Mouse (Mus musculus) B cell, adult 2 months (primary cell): ENCODE data around the gene Pml.
"Not testable (repeated sequence)": the region's sequence is repeated elsewhere in the genome, so short reads cannot be mapped to it uniquely, and the experiment has no call there.

Source experiments
- DNase-seq, 2 experiments: peaks; one replicate each; pipeline ENCODE4 v3.0.0; 2022

The Pml gene

DNA sequence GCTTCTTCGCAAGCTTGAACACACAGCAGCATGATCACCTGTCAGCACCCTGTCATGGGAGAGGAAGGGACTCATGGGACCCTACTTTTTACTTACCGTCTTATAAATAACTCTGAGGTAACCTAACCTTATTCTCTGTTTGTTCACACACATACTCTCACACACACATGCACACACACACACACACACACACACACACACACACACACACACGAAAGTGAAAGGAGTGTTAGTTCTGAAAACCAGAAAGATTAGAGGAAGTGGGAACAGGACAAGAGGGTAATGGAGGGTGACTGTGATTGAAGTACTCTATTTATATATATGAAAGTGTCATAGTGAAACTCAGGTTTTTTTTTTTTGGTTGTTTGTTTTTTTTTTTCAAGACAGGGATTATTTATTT is 21.5 kb upstream of the Pml start:
- peak; percentile 87 to 89 for DNase-seq

DNA sequence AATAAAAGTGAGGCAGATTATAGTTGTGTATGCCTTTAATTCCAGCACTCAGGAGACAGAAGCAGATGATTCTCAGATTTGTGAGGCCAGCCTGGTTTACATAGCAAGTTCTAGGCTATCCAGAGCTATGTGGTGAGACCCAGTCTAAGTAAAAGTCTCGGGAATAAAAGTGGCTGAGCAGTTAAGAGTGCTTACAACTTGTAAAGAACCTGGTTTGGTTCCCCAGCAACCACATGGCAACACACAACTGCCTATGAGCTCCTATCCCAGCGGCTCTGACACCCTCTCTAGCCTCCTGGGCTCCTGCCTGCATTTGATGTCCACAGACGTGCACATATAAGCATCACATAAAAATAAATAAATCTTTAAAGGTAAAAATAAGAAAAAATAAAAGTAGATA is 20.5 kb upstream of the Pml start:
- DNase-seq: peak; percentile 35 to 39

GRCm38 (mm10) chr9:58268384-58269313 is 19.1 kb upstream of the Pml start:
- peak; percentile 85 to 87 for DNase-seq

GRCm38 (mm10) chr9:58267046-58267445 is 17.5 kb upstream of the Pml start:
- DNase-seq: no peak

GRCm38 (mm10) chr9:58266571-58267011 is 17.0 kb upstream of the Pml start:
- DNase-seq: peak; percentile 58 to 60

DNA sequence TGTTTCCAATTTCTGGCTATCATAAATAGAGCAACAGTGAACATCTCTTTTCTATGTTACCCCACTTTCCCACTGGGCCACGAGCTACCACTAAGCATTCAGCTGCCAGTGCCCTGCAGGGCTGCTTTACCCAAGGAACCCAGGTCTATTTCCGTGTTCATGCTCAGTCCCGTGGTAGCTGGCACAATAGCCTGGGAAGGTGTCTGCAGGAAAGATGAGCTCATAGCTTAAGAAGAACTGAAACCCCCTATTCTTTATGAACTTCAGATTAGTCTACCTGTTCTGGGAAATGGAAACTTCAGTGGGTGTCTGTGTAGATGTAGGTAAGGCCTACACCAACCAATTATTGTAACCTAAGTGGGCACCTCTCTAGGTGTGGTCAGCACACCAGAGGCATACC is 15.8 kb upstream of the Pml start:
- peak in 1 of 2 experiments; percentile 40 for DNase-seq

DNA sequence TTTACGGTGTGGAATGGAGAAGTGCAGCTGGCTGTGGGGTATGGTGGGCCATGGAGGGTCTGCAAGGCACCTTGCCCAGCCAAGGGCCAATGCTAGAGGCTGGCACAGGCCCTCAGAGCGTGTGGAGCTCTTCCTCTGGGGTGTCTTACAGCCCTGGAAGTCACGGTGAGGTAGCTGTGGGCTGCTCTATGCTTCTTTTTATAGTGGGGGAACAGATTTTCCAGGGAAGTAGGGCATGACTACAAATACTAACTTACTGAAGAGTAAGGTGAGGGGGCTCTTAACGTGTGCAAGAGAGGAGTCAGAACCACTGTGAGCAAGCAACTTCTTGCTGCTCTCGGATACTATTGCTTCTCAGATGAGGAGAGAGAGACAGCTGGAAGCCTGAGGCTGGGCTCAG is 12.9 kb upstream of the Pml start:
- DNase-seq: no peak

DNA sequence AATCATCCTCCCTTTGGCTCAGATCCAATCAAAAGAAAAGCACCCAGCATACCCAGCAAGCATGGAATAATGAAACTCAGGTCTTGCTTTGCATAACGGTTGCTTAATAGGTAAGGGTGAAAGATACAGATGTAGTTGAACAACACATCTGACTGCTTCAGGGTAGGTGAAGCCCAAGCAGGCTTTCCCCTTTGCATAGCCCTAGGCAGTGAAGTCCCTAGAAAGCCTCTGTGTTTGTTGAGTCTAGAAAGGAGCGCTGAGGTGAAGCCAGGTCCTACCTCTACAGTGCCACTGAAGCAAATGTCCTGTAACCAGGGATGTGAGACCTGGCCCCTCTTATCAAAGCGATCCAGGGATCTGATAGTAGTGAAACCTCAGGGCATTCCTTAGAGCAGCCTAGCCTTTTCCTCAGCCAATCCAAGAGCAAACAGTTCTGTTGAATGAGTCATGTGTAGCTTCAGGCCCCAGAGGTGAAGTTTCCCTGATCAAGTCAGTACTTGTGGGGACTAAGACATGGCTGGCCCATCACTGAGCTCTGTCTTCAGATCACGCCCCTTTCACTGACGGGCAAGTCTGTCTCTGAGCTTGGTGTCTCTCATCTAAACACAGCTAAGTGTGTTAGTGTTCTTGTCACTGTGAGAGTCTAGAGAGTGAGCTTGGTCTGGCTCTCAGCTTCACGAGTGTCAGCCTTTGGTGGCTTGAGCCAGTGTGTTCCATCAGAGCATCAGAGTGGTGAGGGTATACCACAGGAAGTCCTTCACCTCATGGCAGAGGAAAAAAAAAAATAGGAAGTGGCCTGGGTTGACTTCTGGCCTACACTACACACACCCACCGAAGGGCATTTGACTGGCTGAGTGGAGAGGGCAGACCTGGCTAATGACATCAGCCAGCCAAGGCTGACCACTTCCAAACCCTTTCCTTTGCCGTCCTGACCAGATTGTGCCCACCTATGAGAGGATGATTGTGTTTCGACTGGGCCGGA is 6.4 kb upstream of the Pml start:
- DNase-seq: peak; percentile 38 to 43

DNA sequence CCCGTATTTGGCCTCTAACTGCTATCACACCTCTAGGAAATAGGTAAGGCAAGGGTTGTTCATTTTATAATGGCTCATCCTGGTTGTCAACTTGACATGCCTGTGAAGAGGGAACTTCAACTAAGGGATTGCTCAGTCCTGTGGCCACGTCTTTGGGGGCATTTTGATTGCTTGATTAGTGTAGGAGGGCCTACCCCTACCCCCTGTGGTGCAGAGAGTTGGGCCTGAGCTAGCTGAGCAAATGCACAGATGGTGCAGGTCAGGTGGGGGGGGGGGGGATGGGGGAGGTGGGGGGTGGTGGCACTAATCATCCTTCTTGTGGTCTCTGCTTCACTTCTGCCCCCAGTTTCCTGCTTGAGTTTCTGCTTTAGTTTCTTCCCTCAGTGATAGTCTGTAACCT is 5.5 kb upstream of the Pml start:
- peak; percentile 36 to 42 for DNase-seq

DNA sequence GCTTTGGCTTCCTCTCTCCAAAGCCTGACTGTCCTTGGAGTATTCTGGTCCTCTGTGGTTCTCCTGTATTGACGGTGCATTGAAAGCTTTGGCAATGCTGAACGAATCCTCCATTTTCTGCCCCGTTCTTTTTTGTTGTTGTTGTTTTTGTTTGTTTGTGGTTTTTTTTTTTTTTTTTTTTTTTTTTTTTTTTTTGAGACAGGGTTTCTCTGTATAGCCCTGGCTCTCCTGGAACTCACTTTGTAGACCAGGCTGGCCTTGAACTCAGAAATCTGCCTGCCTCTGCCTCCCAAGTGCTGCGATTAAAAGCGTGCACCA is 4.2 kb upstream of the Pml start:
- DNase-seq: not testable (repeated sequence)

GRCm38 (mm10) chr9:58253033-58253804 is 3.6 kb upstream of the Pml start, which contains the start of gene Stoml1:
Gene Stoml1 (plus strand): TSS chr9:58253164.
- peak; percentile 98 for DNase-seq

DNA sequence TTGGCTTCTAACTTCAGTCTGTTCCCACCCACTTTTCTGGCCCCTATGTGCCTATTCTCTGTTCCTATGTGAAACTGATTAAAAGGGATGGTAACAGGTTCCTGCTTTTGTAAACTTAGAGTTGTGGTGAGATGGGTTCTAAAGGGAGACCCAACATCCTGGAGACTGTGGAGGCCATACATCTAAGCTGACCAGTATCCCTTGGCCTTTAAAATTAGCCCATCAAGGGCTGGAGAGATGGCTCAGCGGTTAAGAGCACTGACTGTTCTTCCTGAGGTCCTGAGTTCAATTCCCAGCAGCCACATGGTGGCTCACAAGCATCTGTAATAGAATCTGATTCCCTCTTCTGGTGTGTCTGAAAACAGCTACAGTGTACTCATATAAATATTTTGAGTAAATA is 1.1 kb upstream of the Pml start:
- DNase-seq: not testable (repeated sequence)

DNA sequence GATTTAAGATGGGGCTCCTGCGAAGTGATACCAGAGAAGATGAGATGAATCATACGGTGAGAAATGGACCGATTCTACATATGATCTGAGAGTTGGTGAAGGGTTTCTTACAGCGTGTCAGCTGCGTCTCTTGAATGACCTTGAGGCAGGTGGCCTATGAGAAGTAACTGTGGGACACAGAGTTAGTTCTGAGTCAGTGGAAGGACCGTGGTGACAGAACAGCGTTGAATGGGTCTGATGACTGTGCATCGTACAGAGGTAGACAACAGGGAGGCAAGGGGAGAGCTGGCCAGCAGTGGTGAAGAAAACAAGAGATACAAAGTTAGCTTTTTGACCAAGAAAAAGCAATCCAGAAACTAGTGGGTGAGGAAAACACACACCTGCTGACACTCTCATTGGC is 736 bp upstream of the Pml start:
- peak in 1 of 2 experiments; percentile 32 for DNase-seq

DNA sequence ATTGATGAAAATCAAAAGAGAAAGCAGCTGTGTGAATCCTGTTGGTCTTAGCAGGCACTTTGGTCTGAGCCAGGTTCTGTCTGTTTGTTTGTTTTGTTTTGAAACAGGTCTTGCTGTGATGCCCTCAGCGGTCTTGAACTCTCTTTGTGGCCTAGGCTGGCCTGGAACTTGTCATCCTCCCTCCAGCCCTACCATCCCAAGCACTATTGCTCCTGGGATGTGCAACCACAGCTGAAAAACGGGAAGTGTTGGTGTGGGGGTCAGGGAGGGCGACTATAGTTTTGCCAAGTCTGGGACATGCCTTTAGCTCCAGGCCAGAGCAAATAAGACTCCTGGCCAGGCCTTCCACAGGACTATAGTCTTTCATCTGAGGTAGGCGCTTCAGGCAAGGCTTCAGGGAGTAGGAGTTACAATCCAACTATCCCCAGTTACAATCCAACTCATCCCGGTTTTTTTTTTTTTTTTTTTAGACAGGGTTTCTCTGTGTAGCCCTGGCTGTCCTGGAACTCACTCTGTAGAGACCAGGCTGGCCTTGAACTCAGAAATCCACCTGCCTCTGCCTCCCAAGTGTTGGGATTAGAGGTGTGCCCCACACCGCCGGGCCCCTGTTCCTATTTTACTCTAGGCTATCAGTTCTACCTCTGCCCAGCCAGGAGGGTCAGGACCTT is 706 bp downstream of the Pml start:
- DNase-seq: no peak

DNA sequence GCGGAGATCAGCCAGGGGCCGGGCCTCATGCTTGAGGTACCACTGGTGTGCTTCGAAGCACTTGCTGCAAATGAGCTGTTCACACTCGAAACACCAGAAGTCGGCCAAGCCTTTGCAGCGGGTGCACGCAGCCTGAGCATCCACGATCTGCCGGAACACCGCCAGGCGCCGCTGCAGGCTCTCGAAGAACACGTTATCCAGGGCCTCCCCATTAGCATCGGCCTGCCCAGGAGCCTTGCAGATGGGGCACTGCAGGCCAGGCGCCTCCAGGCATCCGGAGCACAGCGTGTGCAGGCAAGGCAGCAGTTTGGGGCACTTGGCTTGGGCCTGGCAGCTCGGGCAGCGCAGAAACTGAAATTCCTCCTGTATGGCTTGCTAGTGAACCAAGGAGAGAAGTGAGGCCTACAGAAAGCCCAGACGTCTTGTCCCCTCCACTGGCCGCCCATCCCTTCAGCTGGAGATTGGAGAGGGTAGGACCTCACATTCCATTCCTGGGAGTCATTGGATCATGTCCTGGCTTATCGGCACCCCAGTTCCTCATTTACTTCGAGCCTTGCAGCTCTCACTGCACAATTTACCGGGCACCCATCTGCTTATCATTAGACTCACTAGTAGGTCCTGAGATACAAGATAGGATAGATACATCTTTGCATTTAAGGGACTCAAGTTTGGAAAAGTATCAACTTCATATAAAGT is 2.4 kb downstream of the Pml start:
- DNase-seq: peak; percentile 88 to 89

DNA sequence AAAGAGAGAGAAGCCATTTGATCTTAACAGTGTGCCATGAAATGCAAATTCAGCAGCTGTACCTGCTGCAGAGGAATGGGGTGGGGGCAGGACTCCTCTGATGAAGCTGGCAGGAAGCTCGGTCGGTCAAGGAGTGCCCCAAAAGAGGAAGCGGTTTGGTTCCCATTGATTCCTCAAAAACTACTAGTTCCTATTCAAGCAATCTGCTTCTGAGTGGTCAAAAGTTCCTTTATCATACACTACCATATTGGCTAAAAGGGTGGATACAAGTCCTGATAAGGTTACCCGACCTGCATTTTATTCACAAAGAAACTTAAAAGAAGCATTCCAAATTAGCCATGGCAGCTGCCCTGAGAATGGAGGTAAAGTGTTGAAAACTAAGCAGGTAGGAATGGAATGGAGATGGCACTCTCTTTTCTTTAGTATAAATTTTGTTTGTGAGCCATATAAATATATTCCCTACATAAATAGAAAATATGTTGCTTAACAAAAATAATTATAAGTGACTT is 3.4 kb downstream of the Pml start:
- DNase-seq: peak; percentile 36 to 41

- no peak for DNase-seq
Observed at GRCm38 (mm10) chr9:58243696-58244095, 5.9 kb downstream of the Pml start.

GRCm38 (mm10) chr9:58242696-58243095 is 6.9 kb downstream of the Pml start:
- no peak for DNase-seq

GRCm38 (mm10) chr9:58241780-58242485 is 7.7 kb downstream of the Pml start:
- no peak for DNase-seq

DNA sequence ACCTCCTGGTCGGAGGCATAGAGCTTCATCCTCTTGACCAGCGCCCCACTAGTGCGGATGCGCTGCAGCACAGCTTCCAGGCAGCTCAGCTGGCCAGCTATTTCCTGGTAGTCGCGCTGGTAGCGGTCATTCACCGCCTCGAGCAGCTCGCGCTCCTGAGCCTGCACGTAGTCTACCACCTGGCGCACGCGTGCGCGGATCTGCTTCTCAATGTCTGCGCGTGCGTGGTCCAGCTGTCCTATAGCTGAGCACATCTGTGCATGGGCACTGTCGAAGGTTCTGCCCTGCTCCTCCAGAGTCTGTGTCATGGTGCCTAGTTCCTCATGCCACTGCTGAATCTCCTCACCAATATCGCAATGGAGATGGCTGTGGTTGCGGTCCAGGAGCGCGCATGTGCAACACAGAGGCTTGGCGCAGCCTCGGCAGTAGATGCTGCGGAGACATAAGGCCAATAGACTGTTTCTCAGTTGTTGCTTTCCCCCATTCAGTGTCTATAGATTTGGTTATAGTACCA is 15.0 kb downstream of the Pml start:
- DNase-seq: no peak
